Comparison of ENCODE assay signal across 11 mouse cellular contexts in genomic region chr7:84271429-84271828, GRCm38 (mm10).
"Had no signal": no experiment of that assay in that cellular context is flagged by ENCODE, and none has a peak within 500 bp of the region (broad histone marks: within the 10 kb centered on the region; RNA-seq: fewer than 3 reads in every experiment).

No protein-coding gene starts in this region.

- DNase-seq: left cerebral cortex, postnatal 4 days; lung, adult 18-20 months; lung, postnatal 10 days; midbrain, embryonic 14.5 days; retina, postnatal 1 day; thymus, postnatal 36 days had no signal

- H3K9ac ChIP-seq: limb, embryonic 13.5 days; liver, embryonic 14.5 days; neural tube, embryonic 12.5 days had no signal

- H3K4me1 ChIP-seq: neural tube, embryonic 12.5 days had no signal

- H3K9me3 ChIP-seq: limb, embryonic 13.5 days; neural tube, embryonic 12.5 days had no signal

- H3K4me2 ChIP-seq: limb, embryonic 13.5 days; neural tube, embryonic 12.5 days had no signal

- H3K27me3 ChIP-seq: limb, embryonic 13.5 days; neural tube, embryonic 12.5 days had no signal

- H3K4me3 ChIP-seq: layer of hippocampus, adult 2 months; limb, embryonic 13.5 days; neural tube, embryonic 12.5 days had no signal

- H3K27ac ChIP-seq: hindbrain, postnatal 0 days; layer of hippocampus, adult 2 months; limb, embryonic 13.5 days; liver, embryonic 14.5 days; neural tube, embryonic 12.5 days had no signal
